Mouse (Mus musculus) gastrocnemius, postnatal 10 days (tissue): ENCODE results near the gene Csta1. TPM values are rescaled to one million over a fixed set of nuclear protein-coding genes. Genes with fewer than 3 reads are reported as not detected.

Source experiments
- DNase-seq: peaks from one replicate; pipeline ENCODE4 v3.0.0; 2021; ENCODE audit warnings: mixed read lengths
- total RNA-seq, 2 experiments: library from RNA; stranded (reverse); gene quantifications; 2 replicates each; pipeline ENCODE4 v1.2.3; 2021

The Csta1 gene
- total RNA-seq, 2 experiments from 2014 or later = not detected

GRCm38 (mm10) chr16:36071071-36071449 is 60.0 kb downstream of the Csta1 start:
- no peak for DNase-seq

Other genes starting within 250 kb of the Csta1 start
- 1 to 10 TPM; 6.2 to 6.8 TPM for gene Parp9, start 192.8 kb downstream of the Csta1 start, total RNA-seq
- gene Dtx3l, start 192.1 kb downstream of the Csta1 start, total RNA-seq = 1 to 10 TPM; 4.8 to 5.0 TPM
- 10 to 100 TPM; 91.4 to 93.6 TPM for gene Kpna1, start 152.5 kb downstream of the Csta1 start, total RNA-seq
- gene Wdr5b, start 90.1 kb downstream of the Csta1 start, total RNA-seq = 1 to 10 TPM; 3.1 to 4.4 TPM
- 100 to 1,000 TPM; 130 to 134 TPM for gene Fam162a, start 59.6 kb downstream of the Csta1 start, total RNA-seq
- gene Ccdc58, start 59.6 kb downstream of the Csta1 start, total RNA-seq = 10 to 100 TPM; 36.4 to 42.3 TPM
- gene Stfa2l1, start 25.6 kb upstream of the Csta1 start, total RNA-seq = 1 to 10 TPM in 1 of 2 experiments, not detected in 1; 7.2 TPM
- 10 to 100 TPM in 1 of 2 experiments, not detected in 1; 11.8 TPM for gene Gm5483, start 53.0 kb upstream of the Csta1 start, total RNA-seq
- gene Gm5416, start 79.2 kb upstream of the Csta1 start, total RNA-seq = not detected
- 1 to 10 TPM in 1 of 2 experiments, not detected in 1; 1.3 TPM for gene 2010005H15Rik, start 90.2 kb upstream of the Csta1 start, total RNA-seq
- 10 to 100 TPM in 1 of 2 experiments, not detected in 1; 10.4 TPM for gene Stfa1, start 145.7 kb upstream of the Csta1 start, total RNA-seq
- not detected for gene BC117090, start 203.1 kb upstream of the Csta1 start, total RNA-seq
- gene BC100530, start 236.5 kb upstream of the Csta1 start, total RNA-seq = 10 to 100 TPM in 1 of 2 experiments, not detected in 1; 15.7 TPM